Mouse (Mus musculus) lung, embryonic 16.5 days (tissue): Measurements from ENCODE around the gene Slc25a25. TPM values are rescaled to one million over a fixed set of nuclear protein-coding genes. Genes with fewer than 3 reads are reported as not detected.

Experiments used
- ATAC-seq: fragments of 200-750 bp; cut with Nextera tagmentation; 2 replicates; pipeline ENCODE4 v1.8.0; 2017; ENCODE audit warnings: low read depth, mild to moderate bottlenecking, moderate library complexity
- H3K27ac ChIP-seq: fragments of 300-500 bp; sonication (generic); 2 replicates; pipeline ENCODE4 v1.5.1; 2014; ENCODE audit warnings: mild to moderate bottlenecking, control low read depth, low read length
- H3K27me3 ChIP-seq: fragments of 300-500 bp; sonication (generic); 2 replicates; pipeline ENCODE4 v1.6.1; 2014; ENCODE audit warnings: low read depth, low read length, mixed read lengths; ENCODE audit not compliant: control insufficient read depth, insufficient read depth
- H3K36me3 ChIP-seq: fragments of 300-500 bp; sonication (generic); 2 replicates; pipeline ENCODE4 v1.6.1; 2014; ENCODE audit warnings: low read length; ENCODE audit not compliant: control insufficient read depth, insufficient read depth
- H3K4me1 ChIP-seq: fragments of 300-500 bp; sonication (generic); replicated peaks from 2 replicates; pipeline ENCODE4 v1.6.1; 2014; ENCODE audit warnings: low read length, mixed read lengths; ENCODE audit not compliant: control insufficient read depth, insufficient read depth
- H3K4me2 ChIP-seq: fragments of 300-500 bp; sonication (generic); 2 replicates; pipeline ENCODE4 v1.6.1; 2014; ENCODE audit warnings: low read depth, low read length, control low read depth
- H3K4me3 ChIP-seq: fragments of 300-500 bp; sonication (generic); 2 replicates; pipeline ENCODE4 v1.5.1; 2014; ENCODE audit warnings: mild to moderate bottlenecking, low read length, control low read depth
- H3K9ac ChIP-seq: fragments of 300-500 bp; sonication (generic); 2 replicates; pipeline ENCODE4 v1.6.1; 2014; ENCODE audit warnings: low read length, control low read depth
- H3K9me3 ChIP-seq: fragments of 300-500 bp; sonication (generic); 2 replicates; pipeline ENCODE4 v1.6.1; 2016; ENCODE audit warnings: low read length; ENCODE audit not compliant: control insufficient read depth
- WGBS: fragments of 180-500 bp; shearing (Covaris S2); extraction: QIAGEN DNeasy Blood & Tissue Kit; methylation state at CpG from one replicate; pipeline ENCODE4 v1.1.7; 2014; 5-methylcytosine and 5-hydroxymethylcytosine counted together
- polyA plus RNA-seq: library from polyadenylated mRNA; unstranded; fragments of >200 nt; fragmentation: Nextera tagmentation; extraction: Ambion mirVana; gene quantifications from 2 replicates; pipeline ENCODE4 v1.2.1, GENCODE M21; 2015

The Slc25a25 gene
- polyA plus RNA-seq, 1 experiment from 2014 or later, result 17.5 TPM

DNA sequence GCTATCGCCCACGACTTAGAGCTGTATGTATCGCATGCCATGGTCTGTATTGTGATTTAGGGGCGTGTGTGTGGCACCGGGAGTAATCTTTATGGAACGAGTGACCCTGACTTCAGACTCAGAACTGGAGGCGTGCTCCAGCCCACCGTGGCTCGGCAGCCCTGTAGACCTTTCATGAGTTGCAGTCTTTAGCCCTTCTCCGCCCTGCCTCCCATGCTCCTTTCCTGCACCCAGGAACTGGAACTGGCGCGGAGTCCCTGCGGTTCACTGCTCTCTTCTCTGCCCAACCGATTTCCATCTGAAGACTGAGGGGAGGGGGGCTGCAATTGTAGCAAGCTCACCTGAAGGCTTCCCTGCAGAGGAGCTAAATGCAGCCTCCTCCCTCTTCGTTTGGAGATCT is 54.5 kb downstream of the Slc25a25 start:
- Histone ChIP-seq H3K9me3 (no peaks in the 10 kb centered on the region), H3K4me3 (peak overlapping the region; percentile 70), H3K27ac (peak overlapping the region; percentile 96), H3K4me1 (peaks cover 13% of the 10 kb centered on the region), H3K36me3 (peaks cover 6% of the 10 kb centered on the region; the same call in 1 of the 2 replicates), H3K9ac (peak overlapping the region; percentile 77), H3K4me2 (peak overlapping the region; percentile 97), H3K27me3 (no peaks in the 10 kb centered on the region)
- WGBS, result under 1% methylated on average over 15 of the region's 15 CpGs
- no peak for ATAC-seq

DNA sequence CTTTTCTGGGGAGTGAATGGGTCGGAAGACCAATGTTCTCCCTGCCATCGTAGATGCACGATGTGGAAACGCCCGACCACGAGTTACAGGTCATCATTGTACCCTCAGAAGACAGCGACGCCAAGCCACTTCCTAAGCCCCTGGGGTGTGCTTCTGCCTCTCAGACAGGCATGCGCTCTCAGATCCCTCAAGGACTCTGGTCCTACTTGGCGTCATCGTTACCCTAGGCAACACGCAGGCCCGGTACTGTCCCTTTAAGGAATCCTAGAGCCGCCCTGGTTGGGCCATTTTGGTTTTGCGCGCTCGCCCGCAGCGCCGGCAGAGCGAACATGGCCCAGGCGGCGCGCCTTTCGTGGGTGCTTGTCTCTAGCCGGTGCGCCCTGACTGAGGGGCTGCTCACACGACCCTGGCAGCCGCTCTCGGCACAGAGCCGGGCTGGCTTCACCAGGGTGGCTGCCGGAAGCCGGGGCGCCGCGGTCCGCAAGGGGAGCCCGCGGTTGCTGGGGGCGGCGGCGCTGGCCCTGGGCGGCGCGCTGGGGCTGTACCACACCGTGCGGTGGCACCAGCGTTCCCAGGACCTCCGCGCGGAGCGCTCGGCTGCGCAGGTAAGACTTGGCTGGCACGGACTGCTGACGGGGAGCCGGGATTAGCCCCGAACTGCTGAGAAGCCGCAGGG is 55.2 kb downstream of the Slc25a25 start:
- peak overlapping the region; percentile 77 for H3K9ac ChIP-seq
- H3K27me3 ChIP-seq, result no peaks in the 10 kb centered on the region
- peak; percentile 95 for ATAC-seq
- H3K4me3 ChIP-seq, result peak overlapping the region; percentile 70
- peaks cover 2% of the 10 kb centered on the region; the same call in 1 of the 2 replicates for H3K36me3 ChIP-seq
- H3K4me1 ChIP-seq, result peaks cover 13% of the 10 kb centered on the region
- H3K4me2 ChIP-seq, result peak overlapping the region; percentile 97
- H3K27ac ChIP-seq, result peak overlapping the region; percentile 96
- WGBS, result under 1% methylated on average over 59 of the region's 59 CpGs
- H3K9me3 ChIP-seq, result no peaks in the 10 kb centered on the region

DNA sequence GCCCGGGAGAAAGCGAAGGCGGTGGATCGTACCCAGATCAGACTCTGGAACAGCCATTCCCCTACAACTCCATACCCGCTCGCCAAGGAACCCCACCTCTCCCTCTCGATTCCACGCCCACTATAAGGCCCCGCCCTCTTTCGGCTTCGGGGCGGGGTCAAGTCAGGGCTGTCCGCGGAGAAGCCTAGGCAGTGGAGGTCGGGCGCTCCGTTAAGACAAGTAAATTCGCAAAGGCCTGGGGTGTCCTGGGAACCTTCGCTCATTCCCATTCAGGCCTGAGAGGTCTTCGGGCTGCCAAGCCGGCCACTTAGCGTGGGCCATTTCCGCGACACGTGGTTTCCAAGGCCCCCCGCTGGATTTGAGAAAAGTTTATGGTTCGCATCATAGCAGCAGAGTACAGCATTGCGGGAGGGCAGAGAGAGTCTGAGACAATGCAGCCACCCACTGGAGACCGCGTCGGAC is 55.7 kb downstream of the Slc25a25 start, which contains the start of gene Ptges2:
TSS of gene Ptges2 (plus strand) at position 413 of the 462 bp plus-strand sequence.
- H3K27ac ChIP-seq, result peak within 1 kb of the TSS; percentile 96
- under 1% methylated on average over 31 of the region's 31 CpGs for WGBS
- peak within 1 kb of the TSS; percentile 97 for H3K4me2 ChIP-seq
- ATAC-seq, result peak; percentile 92
- no peaks in the 10 kb centered on the region for H3K36me3 ChIP-seq
- peak within 1 kb of the TSS; percentile 70 for H3K4me3 ChIP-seq
- H3K9ac ChIP-seq, result peak within 1 kb of the TSS; percentile 77
- no peaks in the 10 kb centered on the region for H3K9me3 ChIP-seq
- no peaks in the 10 kb centered on the region for H3K27me3 ChIP-seq
- H3K4me1 ChIP-seq, result peaks cover 13% of the 10 kb centered on the region

DNA sequence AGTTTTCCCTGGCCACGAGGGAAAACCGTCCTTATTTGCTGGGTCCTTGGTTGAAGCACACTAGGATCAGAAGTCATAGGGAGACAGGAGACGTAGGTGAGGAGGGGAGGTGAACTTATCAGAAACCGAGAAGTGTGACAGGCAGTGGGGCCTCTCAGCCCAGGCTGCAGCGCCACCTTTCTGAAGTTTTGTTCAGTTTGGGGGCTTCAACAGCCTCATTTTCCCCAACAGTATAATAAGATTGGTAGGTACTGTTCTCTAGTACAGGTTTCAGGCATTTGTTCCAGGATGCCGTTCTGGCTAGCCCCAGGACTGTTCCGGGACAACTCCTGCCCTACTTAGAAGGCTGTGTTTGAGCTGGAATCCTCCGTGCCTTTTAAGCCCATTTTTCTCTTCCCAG is 56.3 kb downstream of the Slc25a25 start:
- no peak for ATAC-seq
- Histone ChIP-seq H3K27ac (peak overlapping the region; percentile 96), H3K4me1 (peaks cover 13% of the 10 kb centered on the region), H3K4me3 (peak overlapping the region; percentile 70), H3K36me3 (no peaks in the 10 kb centered on the region), H3K9me3 (no peaks in the 10 kb centered on the region), H3K4me2 (peak overlapping the region; percentile 97), H3K27me3 (no peaks in the 10 kb centered on the region), H3K9ac (peak overlapping the region; percentile 77)
- 2% methylated on average over 8 of the region's 8 CpGs for WGBS

DNA sequence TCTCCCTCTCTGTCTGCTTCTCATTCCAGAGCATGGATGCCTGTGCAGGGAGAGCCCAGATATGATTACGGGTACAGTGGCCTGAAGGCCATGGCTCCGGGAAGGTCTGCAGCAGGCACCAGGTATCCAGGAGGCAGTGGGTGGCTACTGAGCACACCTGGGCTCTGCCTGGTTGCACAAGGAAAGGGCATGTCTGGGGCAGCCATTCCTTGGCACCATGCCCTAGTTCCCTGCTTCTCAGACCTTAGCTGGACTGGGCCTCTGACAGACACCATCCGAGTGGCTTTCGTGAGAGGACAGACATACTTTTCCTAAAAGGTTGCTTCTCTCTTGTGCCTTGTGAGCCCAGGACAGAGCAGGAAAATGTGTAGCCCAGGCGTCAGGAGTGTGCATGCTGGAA is 59.2 kb downstream of the Slc25a25 start:
- Histone ChIP-seq H3K27me3 (no peaks in the 10 kb centered on the region), H3K4me1 (peaks cover 7% of the 10 kb centered on the region), H3K4me2 (no peak overlapping the region), H3K27ac (no peak overlapping the region), H3K4me3 (no peak overlapping the region), H3K36me3 (no peaks in the 10 kb centered on the region), H3K9ac (no peak overlapping the region), H3K9me3 (no peaks in the 10 kb centered on the region)
- 74% methylated on average over 5 of the region's 5 CpGs for WGBS
- no peak for ATAC-seq

DNA sequence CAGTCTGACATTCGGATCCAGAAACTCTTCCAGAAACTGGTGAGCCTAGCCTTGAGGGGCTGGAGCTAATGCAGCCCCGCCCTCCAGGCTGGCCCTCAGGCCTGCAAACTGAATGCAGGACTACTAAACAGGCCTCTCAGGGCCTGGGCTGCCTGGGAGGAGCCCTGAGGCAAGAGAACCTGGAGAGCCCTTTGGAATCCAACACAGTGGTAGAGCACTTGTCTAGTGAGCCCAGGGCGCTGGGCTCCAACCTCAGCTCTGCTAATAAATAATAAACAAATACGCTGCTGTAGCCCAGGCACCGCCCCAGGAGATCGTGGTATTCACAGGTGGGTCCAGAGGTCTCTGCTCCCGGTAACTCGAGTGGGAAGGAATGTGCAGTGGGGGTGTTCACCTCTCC is 60.4 kb downstream of the Slc25a25 start:
- ATAC-seq, result no peak
- Histone ChIP-seq H3K4me3 (no peak overlapping the region), H3K9me3 (no peaks in the 10 kb centered on the region), H3K4me2 (no peak overlapping the region), H3K27me3 (no peaks in the 10 kb centered on the region), H3K9ac (no peak overlapping the region), H3K4me1 (peaks cover 2% of the 10 kb centered on the region; the same call in 1 of the 2 replicates), H3K36me3 (no peaks in the 10 kb centered on the region), H3K27ac (no peak overlapping the region)
- WGBS, result 52% methylated on average over 8 of the region's 8 CpGs

DNA sequence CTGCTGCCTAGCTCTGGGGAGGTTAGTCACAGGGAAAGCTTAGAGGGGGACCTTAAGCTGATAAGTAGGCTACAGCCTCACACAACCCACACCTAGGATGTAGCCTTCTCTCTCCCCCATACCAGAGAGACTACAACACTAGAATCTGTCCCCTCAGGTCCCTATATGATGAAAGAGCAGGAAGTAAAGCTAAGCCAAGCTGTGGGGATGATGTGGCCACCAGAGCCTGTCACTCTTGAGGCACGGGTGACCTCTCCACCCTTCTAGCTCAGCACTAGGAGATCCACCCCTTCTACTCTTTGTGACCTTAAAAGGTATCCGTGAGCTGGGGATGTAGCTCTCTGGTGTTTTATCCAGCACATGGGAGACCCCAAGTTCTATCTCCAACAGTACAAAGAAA is 62.1 kb downstream of the Slc25a25 start:
- H3K4me3 ChIP-seq, result no peak overlapping the region
- no peaks in the 10 kb centered on the region for H3K4me1 ChIP-seq
- no peak for ATAC-seq
- H3K36me3 ChIP-seq, result no peaks in the 10 kb centered on the region
- H3K27ac ChIP-seq, result no peak overlapping the region
- no peaks in the 10 kb centered on the region for H3K9me3 ChIP-seq
- no peak overlapping the region for H3K9ac ChIP-seq
- 67% methylated on average over 2 of the region's 2 CpGs for WGBS
- no peak overlapping the region for H3K4me2 ChIP-seq
- no peaks in the 10 kb centered on the region for H3K27me3 ChIP-seq

DNA sequence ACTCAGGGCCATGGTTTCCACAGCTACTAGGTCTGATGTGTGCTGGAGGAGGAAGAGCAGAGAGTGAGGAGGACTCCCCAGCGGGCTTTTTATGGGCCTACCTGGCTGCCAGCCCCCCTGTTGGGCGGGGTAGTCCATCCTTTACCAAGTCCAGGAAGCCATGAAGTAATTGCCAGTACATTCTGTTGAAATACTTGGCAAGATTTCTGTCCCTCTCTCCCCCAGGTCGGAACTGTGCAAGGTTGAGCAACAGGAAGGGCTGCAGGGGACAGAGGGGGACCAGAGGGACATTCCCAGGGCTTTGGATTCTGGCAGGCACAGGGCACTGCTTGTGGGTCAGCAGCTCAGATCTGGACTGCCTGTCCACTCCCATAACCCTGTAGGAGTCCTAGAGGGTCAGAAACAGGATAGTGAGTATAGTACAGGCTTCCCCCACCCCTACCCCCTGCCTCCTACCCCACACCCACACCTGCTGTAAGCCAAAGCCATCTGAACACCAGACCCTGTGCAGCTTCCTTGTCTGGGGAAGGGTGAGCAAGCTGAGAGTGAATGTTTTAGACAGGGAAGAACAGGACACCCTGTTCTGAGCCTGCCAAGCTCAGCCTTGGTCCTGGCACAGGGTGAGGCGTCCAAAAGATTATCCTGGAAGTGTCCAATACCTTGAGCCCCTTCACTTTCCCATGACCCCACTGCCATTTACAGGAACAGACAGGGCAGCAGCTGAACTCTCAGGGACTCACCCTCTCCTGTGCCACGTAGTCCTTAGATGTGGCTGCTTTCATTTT is 63.3 kb downstream of the Slc25a25 start, which contains the start of gene Lcn2:
TSS of gene Lcn2 (minus strand) at position 547 of the 785 bp plus-strand sequence.
- no peak within 1 kb of the TSS for H3K4me3 ChIP-seq
- peaks cover 3% of the 10 kb centered on the region; the same call in 1 of the 2 replicates for H3K27me3 ChIP-seq
- H3K4me2 ChIP-seq, result no peak within 1 kb of the TSS
- WGBS, result 50% methylated on average over 5 of the region's 5 CpGs
- H3K27ac ChIP-seq, result no peak within 1 kb of the TSS
- H3K9me3 ChIP-seq, result no peaks in the 10 kb centered on the region
- H3K4me1 ChIP-seq, result no peaks in the 10 kb centered on the region
- 0 out of 2 replicates have a peak within 1 kb of the TSS, but pooled peaks have one; percentile 20 for H3K9ac ChIP-seq
- no peak; the same call in 1 of the 2 replicates for ATAC-seq
- H3K36me3 ChIP-seq, result no peaks in the 10 kb centered on the region

DNA sequence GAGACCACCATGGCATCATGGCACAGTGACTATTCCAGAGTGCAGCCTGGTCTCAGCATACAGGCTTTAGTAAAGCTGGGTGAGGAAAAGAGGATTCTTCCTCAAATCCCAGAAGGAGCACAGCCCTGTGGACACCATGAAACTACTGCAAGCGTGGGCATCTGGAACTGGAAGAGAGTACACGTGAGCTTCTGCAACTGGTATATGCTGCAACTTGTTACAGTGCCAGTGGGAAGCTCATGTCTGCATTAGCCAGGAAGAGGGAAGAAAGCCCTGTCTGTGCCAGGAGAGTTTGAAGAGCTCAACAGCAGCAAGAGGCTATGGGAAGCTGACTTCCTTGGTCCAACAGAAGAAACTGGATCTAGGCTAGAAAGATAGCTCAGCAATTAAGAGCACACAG is 68.6 kb downstream of the Slc25a25 start:
- Histone ChIP-seq H3K4me3 (no peak overlapping the region), H3K27ac (no peak overlapping the region), H3K36me3 (peaks cover 12% of the 10 kb centered on the region), H3K4me1 (peaks cover 10% of the 10 kb centered on the region), H3K9ac (no peak overlapping the region), H3K9me3 (no peaks in the 10 kb centered on the region), H3K4me2 (no peak overlapping the region), H3K27me3 (peaks cover 3% of the 10 kb centered on the region; the same call in 1 of the 2 replicates)
- ATAC-seq, result no peak
- 78% methylated on average over 2 of the region's 2 CpGs for WGBS
